Mouse (Mus musculus) c-Kit-positive CD71-negative TER-119-negative erythroid progenitor cells, embryonic 14.5 days (primary cell): Measurements from ENCODE around the gene Arhgef2.
"Not testable (repeated sequence)": the region's sequence is repeated elsewhere in the genome, so short reads cannot be mapped to it uniquely, and the experiment has no call there.

Source experiments
- DNase-seq: peaks from one replicate; pipeline ENCODE4 v3.0.0-alpha.2; 2013; ENCODE audit warnings: low read depth

Arhgef2 gene

GRCm38 (mm10) chr3:88591044-88591443 lies 14.7 kb upstream of the Arhgef2 start:
- DNase-seq: no peak

- peak; percentile 91 for DNase-seq
These were observed 13.6 kb upstream of the Arhgef2 start for GRCm38 (mm10) chr3:88591950-88592731.

- DNase-seq: no peak
These were observed 12.7 kb upstream of the Arhgef2 start for GRCm38 (mm10) chr3:88592942-88593576.

- no peak for DNase-seq
These were observed 11.7 kb upstream of the Arhgef2 start for GRCm38 (mm10) chr3:88593893-88594580.

- DNase-seq: not testable (repeated sequence)
These were observed 9.2 kb upstream of the Arhgef2 start for GRCm38 (mm10) chr3:88596547-88596946.

GRCm38 (mm10) chr3:88602466-88602865 lies 3.3 kb upstream of the Arhgef2 start:
- no peak for DNase-seq

DNA sequence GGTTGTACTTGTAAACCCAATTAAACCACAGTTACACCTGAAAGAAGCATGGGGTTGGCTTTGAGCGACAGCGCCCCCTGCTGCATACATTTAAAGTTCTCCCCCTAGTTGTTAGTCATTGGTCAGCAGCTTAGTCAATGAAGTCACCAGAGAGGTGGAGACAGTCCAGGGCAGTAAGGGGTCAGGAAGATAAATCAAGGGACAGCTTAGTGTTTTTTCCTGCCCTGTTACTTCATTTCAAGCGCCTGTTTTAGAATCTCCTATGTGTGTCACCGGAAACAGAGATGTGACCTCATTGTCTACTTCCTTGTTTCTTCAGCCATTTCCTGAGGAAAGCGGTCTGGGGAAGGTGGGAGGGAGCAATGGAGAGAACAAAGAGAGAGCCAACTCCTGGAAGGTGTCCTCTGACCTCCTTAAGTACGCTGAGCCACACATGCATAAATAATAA lies 2.0 kb upstream of the Arhgef2 start:
- DNase-seq: no peak

GRCm38 (mm10) chr3:88604863-88605262 lies 903 bp upstream of the Arhgef2 start:
- no peak for DNase-seq

DNA sequence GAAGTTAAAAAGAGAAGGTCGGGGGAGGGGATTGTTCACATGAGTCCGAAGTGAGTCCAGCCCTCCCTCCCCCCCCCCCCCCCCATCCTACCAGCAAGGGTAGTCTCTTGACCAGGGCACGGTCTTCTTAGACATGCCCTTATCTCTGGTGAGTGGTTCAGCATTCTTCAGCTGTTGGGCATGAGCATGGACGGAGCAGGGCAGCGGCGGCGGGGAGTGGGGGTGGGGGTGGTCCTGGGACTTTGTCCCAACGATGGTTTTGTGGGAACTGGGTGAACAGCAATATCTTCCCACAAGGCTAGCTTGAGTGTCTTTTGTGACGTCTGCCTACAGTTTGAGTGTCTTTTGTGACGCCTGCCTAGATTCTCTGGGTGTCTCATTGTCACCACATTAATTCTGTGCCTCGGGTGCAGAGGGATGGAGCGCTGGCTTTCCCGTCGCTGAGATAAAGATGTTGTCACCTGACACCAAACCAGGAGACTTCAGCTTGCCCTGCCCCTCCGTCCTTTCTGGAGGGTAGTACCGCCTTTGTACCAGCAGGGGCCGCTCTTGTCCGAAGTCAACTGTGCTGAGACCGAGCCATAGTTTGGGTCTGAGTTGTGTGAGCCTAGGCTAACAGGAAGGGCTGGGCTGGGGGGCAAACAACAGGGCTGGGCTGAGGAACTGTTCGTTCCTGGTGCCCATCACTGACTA lies 1.4 kb downstream of the Arhgef2 start:
- peak; percentile 87 for DNase-seq

DNA sequence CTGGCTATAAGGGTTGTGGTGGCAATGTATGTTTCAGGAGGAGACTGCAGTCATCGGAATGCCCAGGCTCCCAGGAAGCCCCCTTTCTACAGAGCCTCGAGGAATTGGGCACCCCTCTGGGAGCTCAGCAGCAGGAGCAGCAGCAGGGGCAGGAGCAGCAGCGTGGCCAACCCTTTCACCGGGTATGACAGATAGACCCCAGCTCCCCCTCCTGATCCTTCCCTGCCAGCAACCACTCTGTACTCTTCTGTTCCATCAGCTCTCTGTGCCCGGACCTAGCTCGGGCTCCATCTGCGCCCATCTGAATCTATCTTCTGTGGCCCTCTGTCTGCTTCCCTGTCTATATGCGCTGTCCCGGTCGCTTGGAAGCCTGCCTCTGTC lies 2.0 kb downstream of the Arhgef2 start:
- no peak for DNase-seq

GRCm38 (mm10) chr3:88609066-88609465 lies 3.3 kb downstream of the Arhgef2 start:
- no peak for DNase-seq

GRCm38 (mm10) chr3:88614418-88614817 lies 8.7 kb downstream of the Arhgef2 start:
- no peak for DNase-seq

- no peak for DNase-seq
These were observed 9.4 kb downstream of the Arhgef2 start for GRCm38 (mm10) chr3:88615117-88615516.

DNA sequence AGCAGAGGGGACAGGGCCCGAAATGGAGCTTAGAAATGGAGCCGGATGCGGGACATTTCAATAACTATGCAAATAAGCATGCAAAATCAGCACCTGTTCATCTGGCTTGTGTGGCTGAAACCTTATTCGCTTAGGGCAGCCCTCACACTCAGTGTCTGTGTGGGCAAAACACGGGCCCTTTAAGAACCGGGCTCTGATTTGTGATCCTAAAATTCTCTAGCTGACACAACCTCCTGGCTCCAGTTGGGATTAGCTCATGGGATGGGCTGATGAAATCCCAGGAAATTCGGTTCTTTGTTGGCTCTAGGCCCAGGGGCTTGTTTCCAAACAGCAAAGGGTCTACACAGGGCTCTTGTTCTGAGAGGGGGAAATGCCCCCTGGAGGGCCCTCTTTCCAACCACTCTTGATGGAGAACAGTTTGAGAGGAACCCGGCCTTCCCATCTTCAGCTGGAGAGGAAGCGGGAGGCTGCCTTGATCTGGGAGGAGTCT lies 10.2 kb downstream of the Arhgef2 start:
- DNase-seq: no peak

DNA sequence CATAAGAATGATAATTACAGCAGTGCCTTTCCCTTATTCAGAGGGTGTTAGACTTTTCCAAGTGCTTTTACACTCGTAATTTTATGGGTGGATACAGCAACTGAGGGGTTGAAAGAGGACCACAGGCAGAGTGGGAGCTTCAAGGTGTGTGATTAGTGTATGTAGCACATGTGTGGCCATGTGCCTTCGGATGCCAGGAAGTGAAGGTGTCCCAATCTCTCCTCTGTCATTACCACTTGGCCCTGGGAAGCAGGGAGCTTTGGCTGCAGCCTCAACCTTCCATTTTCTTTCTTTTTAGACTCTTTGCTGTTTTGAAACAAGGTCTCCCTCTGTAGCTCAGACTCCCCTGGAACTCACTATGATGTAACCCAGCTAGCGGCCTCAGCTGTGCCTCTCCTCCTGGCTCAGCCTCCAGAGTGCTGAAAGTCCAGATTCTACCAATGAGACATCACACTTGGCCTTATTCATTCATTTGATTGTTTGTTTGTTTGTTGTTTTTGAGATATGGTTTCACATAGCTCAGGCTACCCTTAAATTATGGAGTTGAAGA lies 11.3 kb downstream of the Arhgef2 start:
- DNase-seq: no peak

- DNase-seq: no peak
These were observed 12.5 kb downstream of the Arhgef2 start for GRCm38 (mm10) chr3:88618074-88618871.

GRCm38 (mm10) chr3:88619113-88620097 lies 13.6 kb downstream of the Arhgef2 start:
- DNase-seq: no peak

DNA sequence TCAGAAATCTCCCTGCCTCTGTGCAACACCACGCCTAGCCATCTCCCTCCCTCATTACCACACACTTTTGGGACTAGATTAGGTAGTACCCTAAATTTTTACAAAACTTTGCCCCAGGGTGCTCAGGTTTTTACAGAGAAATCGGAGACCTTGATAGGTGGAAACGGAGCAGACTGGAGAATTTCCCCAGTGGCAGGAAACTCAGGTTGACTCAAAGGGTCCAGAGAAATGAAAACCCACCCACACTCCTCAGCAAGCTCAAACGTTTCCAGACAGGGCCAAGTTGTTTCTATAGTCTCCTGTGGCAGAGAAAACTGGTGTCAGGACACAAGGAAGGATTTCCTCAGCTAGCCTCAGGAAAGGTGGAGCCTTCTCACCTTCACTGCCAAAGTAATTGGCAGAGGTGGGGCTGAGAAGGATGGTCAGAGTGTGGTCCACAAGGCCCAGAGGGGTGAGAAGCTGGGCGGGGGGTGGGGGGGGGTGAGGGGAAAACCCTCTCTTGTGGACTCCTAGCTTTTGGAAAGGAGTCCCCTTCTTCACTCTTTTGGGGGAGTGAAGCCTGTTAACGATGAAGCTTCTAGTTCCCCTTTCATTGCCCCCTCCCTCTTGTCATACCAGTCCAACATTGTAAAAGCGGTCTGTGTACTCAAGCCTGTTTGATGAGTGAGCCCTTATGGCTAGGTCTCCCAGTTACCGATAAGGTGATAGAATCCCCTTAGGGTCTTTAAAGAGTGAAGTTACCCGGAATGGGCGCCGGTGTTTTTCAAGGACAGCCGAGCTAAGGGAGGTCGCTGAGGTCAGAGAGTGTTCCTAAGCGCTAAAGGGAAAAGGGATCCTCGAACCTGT lies 14.6 kb downstream of the Arhgef2 start:
- DNase-seq: no peak

DNA sequence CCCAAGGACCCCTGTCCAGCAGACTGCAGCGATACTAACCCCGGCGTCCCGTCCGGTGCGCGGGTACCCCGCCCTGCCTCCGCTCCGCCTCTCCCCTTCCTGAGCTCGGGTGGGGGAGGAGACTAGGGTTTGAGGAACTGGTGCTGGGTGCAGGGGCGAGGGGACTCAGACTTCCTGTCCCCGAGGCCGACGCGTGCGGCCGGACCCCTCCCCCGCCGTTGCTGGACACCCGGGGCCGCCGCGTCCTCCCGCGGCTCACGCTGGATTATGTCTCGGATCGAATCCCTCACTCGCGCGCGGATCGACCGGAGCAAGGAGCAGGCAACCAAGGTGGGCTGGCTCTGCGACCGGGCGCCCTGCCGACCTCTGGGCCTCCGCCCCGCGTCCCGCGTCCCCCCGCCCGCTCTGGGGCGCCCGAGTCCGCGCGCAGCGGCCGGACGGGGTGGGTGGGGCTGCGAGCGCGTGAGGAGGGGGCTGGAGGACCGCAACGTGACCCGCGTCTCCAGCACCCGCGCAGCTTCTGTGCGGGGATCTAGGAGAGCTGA lies 15.3 kb downstream of the Arhgef2 start:
- no peak for DNase-seq
